Mouse (Mus musculus) skeletal muscle tissue, adult 2 months (tissue): Measurements from ENCODE around the gene Emx2.

Experiments
- DNase-seq: peaks from one replicate; pipeline ENCODE4 v3.0.0-alpha.2; 2012; ENCODE audit warnings: low read depth, low spot score

Emx2 gene

GRCm38 (mm10) chr19:59462459-59463292 lies 4.5 kb downstream of the Emx2 start:
- DNase-seq: no peak

GRCm38 (mm10) chr19:59463842-59464443 lies 5.8 kb downstream of the Emx2 start:
- DNase-seq: no peak

GRCm38 (mm10) chr19:59465281-59465680 lies 7.1 kb downstream of the Emx2 start:
- no peak for DNase-seq

GRCm38 (mm10) chr19:59465751-59466410 lies 7.7 kb downstream of the Emx2 start:
- no peak for DNase-seq

- no peak for DNase-seq
Observed at GRCm38 (mm10) chr19:59466417-59466937, 8.3 kb downstream of the Emx2 start.

- no peak for DNase-seq
Observed at GRCm38 (mm10) chr19:59467016-59467412, 8.8 kb downstream of the Emx2 start.

- DNase-seq: no peak
Observed at GRCm38 (mm10) chr19:59467413-59468064, 9.4 kb downstream of the Emx2 start.

- no peak for DNase-seq
Observed at GRCm38 (mm10) chr19:59468065-59468810, 10.1 kb downstream of the Emx2 start.

- no peak for DNase-seq
Observed at GRCm38 (mm10) chr19:59469035-59469949, 11.1 kb downstream of the Emx2 start.

- peak; percentile 71 for DNase-seq
Observed at GRCm38 (mm10) chr19:59470074-59470630, 12.0 kb downstream of the Emx2 start.

- no peak for DNase-seq
Observed at GRCm38 (mm10) chr19:59470913-59471312, 12.7 kb downstream of the Emx2 start.

GRCm38 (mm10) chr19:59472844-59473243 lies 14.7 kb downstream of the Emx2 start:
- no peak for DNase-seq

GRCm38 (mm10) chr19:59479912-59480311 lies 21.7 kb downstream of the Emx2 start:
- DNase-seq: no peak

- DNase-seq: no peak
Observed at GRCm38 (mm10) chr19:59480563-59480962, 22.4 kb downstream of the Emx2 start.

- DNase-seq: no peak
Observed at GRCm38 (mm10) chr19:59492258-59492657, 34.1 kb downstream of the Emx2 start.

GRCm38 (mm10) chr19:59496832-59497231 lies 38.7 kb downstream of the Emx2 start:
- DNase-seq: no peak

- no peak for DNase-seq
Observed at GRCm38 (mm10) chr19:59508896-59509295, 50.7 kb downstream of the Emx2 start.

- DNase-seq: no peak
Observed at GRCm38 (mm10) chr19:59513181-59513580, 55.0 kb downstream of the Emx2 start.
